Mouse (Mus musculus): ENCODE results near the gene Zc3h7b. TPM values are rescaled to one million over a fixed set of nuclear protein-coding genes. Genes with fewer than 3 reads are reported as not detected.

Zc3h7b gene
- polyA plus RNA-seq, 1 experiment from 2014 or later, result 43.9 TPM

- ATAC-seq (ENCODE audit: low read depth), result no peak
- Histone ChIP-seq H3K36me3 (peaks cover 8% of the 10 kb centered on the region; the same call in 1 of the 2 replicates), H3K27me3 (no peaks in the 10 kb centered on the region), H3K9ac (no peak overlapping the region), H3K4me2 (no peak overlapping the region), H3K27ac (replicated peaks) (no peak overlapping the region), H3K4me3 (no peak overlapping the region), H3K9me3 (no peaks in the 10 kb centered on the region), H3K4me1 (replicated peaks) (peaks cover 5% of the 10 kb centered on the region)
- WGBS, result 89% methylated on average over 7 of the region's 7 CpGs
Measured at GRCm38 (mm10) chr15:81842275-81842674, 97.4 kb downstream of the Zc3h7b start.

DNA sequence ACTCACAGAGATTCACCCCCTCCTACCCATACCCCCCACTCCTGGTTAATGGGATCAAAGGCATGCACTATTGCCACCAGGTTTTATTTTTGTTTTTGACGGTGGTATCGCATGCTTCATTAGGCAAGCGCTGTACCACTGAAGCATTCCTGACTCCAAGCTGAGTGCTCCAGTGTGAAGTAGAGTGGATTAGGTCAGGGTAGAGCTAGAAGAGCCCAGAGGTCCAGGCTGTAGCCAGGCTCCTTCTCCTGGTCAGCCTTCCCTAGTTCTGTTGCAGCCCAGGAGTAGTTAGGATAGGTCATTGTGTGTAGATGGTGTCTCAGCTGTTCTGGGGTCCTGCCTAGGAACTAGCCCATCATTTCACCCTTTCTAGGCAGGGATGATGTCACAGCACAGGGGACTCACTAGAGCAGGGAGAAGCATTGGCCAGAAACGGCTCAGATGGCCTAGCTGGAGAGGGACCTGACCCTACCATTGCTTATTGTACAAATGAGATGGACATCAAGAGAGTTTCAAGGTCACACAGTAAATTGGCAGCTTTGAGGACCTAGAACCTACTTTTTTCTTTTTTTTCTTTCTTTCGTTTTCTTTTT, 100.3 kb downstream of the Zc3h7b start:
- Histone ChIP-seq H3K27ac (replicated peaks) (no peak overlapping the region), H3K4me2 (no peak overlapping the region), H3K27me3 (no peaks in the 10 kb centered on the region), H3K9me3 (no peaks in the 10 kb centered on the region), H3K36me3 (peaks cover 29% of the 10 kb centered on the region), H3K4me3 (no peak overlapping the region), H3K4me1 (replicated peaks) (no peaks in the 10 kb centered on the region; the same call in 1 of the 2 replicates), H3K9ac (no peak overlapping the region)
- WGBS, result 74% methylated on average over 5 of the region's 5 CpGs
- ATAC-seq (ENCODE audit: low read depth), result no peak

- H3K27me3 ChIP-seq, result no peaks in the 10 kb centered on the region
- H3K9me3 ChIP-seq, result no peaks in the 10 kb centered on the region
- no peak overlapping the region for H3K27ac ChIP-seq (replicated peaks)
- H3K4me2 ChIP-seq, result no peak overlapping the region
- ATAC-seq (ENCODE audit: low read depth), result no peak
- H3K4me1 ChIP-seq (replicated peaks), result no peaks in the 10 kb centered on the region; the same call in 1 of the 2 replicates
- no peak overlapping the region for H3K9ac ChIP-seq
- no peak overlapping the region for H3K4me3 ChIP-seq
- peaks cover 35% of the 10 kb centered on the region for H3K36me3 ChIP-seq
- WGBS, result 34% methylated on average over 4 of the region's 4 CpGs
Measured at GRCm38 (mm10) chr15:81845724-81846123, 100.9 kb downstream of the Zc3h7b start.

Other genes with a start within 250 kb of the Zc3h7b start
- 23.1 and 24.1 TPM in 2 replicates for gene Ep300, start 159.7 kb upstream of the Zc3h7b start, polyA plus RNA-seq (2015; fragmentation: Nextera tagmentation; extraction: Ambion mirVana)
- gene L3mbtl2, start 81.2 kb upstream of the Zc3h7b start, polyA plus RNA-seq (2015; fragmentation: Nextera tagmentation; extraction: Ambion mirVana), result 23.1 and 27.0 TPM in 2 replicates
- 12.3 and 13.8 TPM in 2 replicates for gene Chadl, start 47.8 kb upstream of the Zc3h7b start, polyA plus RNA-seq (2015; fragmentation: Nextera tagmentation; extraction: Ambion mirVana)
- gene Rangap1, start 473 bp downstream of the Zc3h7b start, polyA plus RNA-seq (2015; fragmentation: Nextera tagmentation; extraction: Ambion mirVana), result 114 and 115 TPM in 2 replicates
- gene Tef, start 57.4 kb downstream of the Zc3h7b start, polyA plus RNA-seq (2015; fragmentation: Nextera tagmentation; extraction: Ambion mirVana), result 20.6 and 21.4 TPM in 2 replicates
- 13.5 and 16.5 TPM in 2 replicates for gene Tob2, start 113.7 kb downstream of the Zc3h7b start, polyA plus RNA-seq (2015; fragmentation: Nextera tagmentation; extraction: Ambion mirVana)
- 111 and 129 TPM in 2 replicates for gene Phf5a, start 126.9 kb downstream of the Zc3h7b start, polyA plus RNA-seq (2015; fragmentation: Nextera tagmentation; extraction: Ambion mirVana)
- gene Aco2, start 127.3 kb downstream of the Zc3h7b start, polyA plus RNA-seq (2015; fragmentation: Nextera tagmentation; extraction: Ambion mirVana), result 252 and 268 TPM in 2 replicates
- gene Polr3h, start 181.2 kb downstream of the Zc3h7b start, polyA plus RNA-seq (2015; fragmentation: Nextera tagmentation; extraction: Ambion mirVana), result 78.6 and 80.6 TPM in 2 replicates
- gene Csdc2, start 191.7 kb downstream of the Zc3h7b start, polyA plus RNA-seq (2015; fragmentation: Nextera tagmentation; extraction: Ambion mirVana), result 117 and 127 TPM in 2 replicates
- 62.2 and 75.2 TPM in 2 replicates for gene Pmm1, start 215.9 kb downstream of the Zc3h7b start, polyA plus RNA-seq (2015; fragmentation: Nextera tagmentation; extraction: Ambion mirVana)
- gene 1700029P11Rik, start 235.5 kb downstream of the Zc3h7b start, polyA plus RNA-seq (2015; fragmentation: Nextera tagmentation; extraction: Ambion mirVana), result not detected in 2 replicates
- gene Xrcc6, start 242.8 kb downstream of the Zc3h7b start, polyA plus RNA-seq (2015; fragmentation: Nextera tagmentation; extraction: Ambion mirVana), result 45.0 and 46.7 TPM in 2 replicates

All from neural tube, embryonic 13.5 days (tissue).